8 mouse cellular contexts compared by ENCODE assay signal in the genomic region with DNA sequence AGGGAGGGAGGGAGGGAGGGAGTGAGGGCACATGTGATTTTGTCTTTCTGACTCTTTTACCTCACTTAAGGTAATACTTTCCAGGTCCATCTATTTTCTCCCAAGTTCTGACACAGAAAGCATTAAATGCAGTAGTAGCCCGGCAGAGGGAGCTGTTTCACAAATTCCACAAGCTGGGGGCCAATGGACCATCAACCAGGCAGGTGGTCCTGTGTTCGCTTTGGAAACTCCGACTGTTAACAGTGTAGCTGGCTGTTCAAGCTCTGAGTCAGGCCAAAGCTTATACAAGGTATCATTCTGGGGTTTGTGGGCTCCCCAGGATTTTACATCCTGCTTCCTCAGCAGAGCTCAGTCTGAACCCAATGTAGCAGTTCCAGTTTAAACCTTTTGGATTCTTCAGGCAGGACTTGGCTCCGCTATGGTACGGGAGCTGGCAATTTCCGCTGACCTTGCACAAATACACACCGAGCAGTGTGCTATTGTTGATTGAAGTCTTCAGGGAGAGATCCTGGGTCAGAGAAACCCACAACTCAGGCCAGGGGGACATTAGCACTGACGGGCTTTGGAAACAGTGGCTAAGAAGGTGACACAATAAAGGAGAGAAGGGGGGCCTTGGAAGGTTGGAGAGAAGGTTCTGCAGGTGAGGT.
A peak's percentile ranks its signal among the peaks of the same experiment; 100 is the strongest.
DNase-seq lines count a peak whose midpoint lies in the region; ATAC-seq and TF ChIP-seq lines count a peak whose summit lies in the region.

No protein-coding gene starts in this region.

- ATAC-seq in monocyte, adult 5-6 weeks (replicated peaks; ENCODE audit: insufficient number of reproducible peaks, low FRiP score, low TSS enrichment, poor library complexity, severe bottlenecking): no peak

- no peak overlapping the region; the same call in 1 of the 2 replicates for H3K27ac ChIP-seq in gastrocnemius, adult 2 months
- no peak overlapping the region for H3K27ac ChIP-seq in left cerebral cortex, adult 2 months

- H3K36me3 ChIP-seq in E14TG2a.4 (ENCODE audit: insufficient read depth, low read length): no peaks in the 10 kb centered on the region

- peak; percentile 59 for TF ChIP-seq CTCF in E14TG2a.4 (conservative IDR thresholded peaks at IDR 0.05; ENCODE audit: low read length)
- TF ChIP-seq CTCF in gastrocnemius, adult 2 months (IDR thresholded peaks at IDR 0.05): peak; percentile 68
- peak; percentile 68 for TF ChIP-seq CTCF in left cerebral cortex, adult 2 months (IDR thresholded peaks at IDR 0.05)

- H3K4me3 ChIP-seq in E14TG2a.4 (replicated peaks; ENCODE audit: low read length): no peak overlapping the region
- no peak overlapping the region for H3K4me3 ChIP-seq in gastrocnemius, adult 2 months
- H3K4me3 ChIP-seq in left cerebral cortex, adult 2 months: no peak overlapping the region

- intact Hi-C loops in gastrocnemius, adult 2 months (cut with DNase I): loop anchor here (5.0 to 10.0 kb wide), 2 partner anchors 148 to 154 kb away; no protein-coding TSS in a partner anchor
- intact Hi-C loops in left cerebral cortex, adult 2 months (cut with DNase I): loop anchor here (5.0 kb wide), 2 partner anchors 146 to 364 kb away; no protein-coding TSS in a partner anchor

- H3K27me3 ChIP-seq in E14TG2a.4 (ENCODE audit: insufficient read depth, low read length): peaks cover 11% of the 10 kb centered on the region; the same call in 1 of the 2 replicates

- H3K9me3 ChIP-seq in E14TG2a.4 (ENCODE audit: low read length): no peaks in the 10 kb centered on the region

- peak; percentile 46 for DNase-seq in gastrocnemius, adult 18-20 months (ENCODE audit: low spot score)
- no peak for DNase-seq in gastrocnemius, postnatal 25 days
- peak; percentile 17 for DNase-seq in c-Kit-positive CD71-negative TER-119-negative erythroid progenitor cells, embryonic 14.5 days (ENCODE audit: low read depth)
- peak; percentile 52 for DNase-seq in gastrocnemius, adult 2 months
- DNase-seq in left cerebral cortex, adult 2 months (ENCODE audit: extremely low spot score in 1 of 2, low spot score in 2 of 2): peak in 1 of 2 experiments; percentile 49
- DNase-seq in neural tube, embryonic 10.5 days (ENCODE audit: extremely low spot score, low spot score): peak; percentile 82

- peaks cover 32% of the 10 kb centered on the region for H3K4me1 ChIP-seq in E14TG2a.4 (replicated peaks; ENCODE audit: low read depth, low read length)
